Mouse (Mus musculus) lung, adult 2 months (tissue): ENCODE results near the gene Nfkbib.

ENCODE experiments used
- CTCF ChIP-seq: fragments of 200-500 bp; IDR thresholded peaks from 2 replicates; pipeline ENCODE4 v1.5.1; 2011; ENCODE audit warnings: mild to moderate bottlenecking, low read length, control low read depth; ENCODE audit not compliant: insufficient read depth
- POLR2A ChIP-seq: fragments of 200-500 bp; IDR thresholded peaks from 2 replicates; pipeline ENCODE4 v1.6.1; 2011; ENCODE audit warnings: low read depth, mild to moderate bottlenecking, control low read depth, low read length, borderline replicate concordance; ENCODE audit errors: extremely low read depth

DNA sequence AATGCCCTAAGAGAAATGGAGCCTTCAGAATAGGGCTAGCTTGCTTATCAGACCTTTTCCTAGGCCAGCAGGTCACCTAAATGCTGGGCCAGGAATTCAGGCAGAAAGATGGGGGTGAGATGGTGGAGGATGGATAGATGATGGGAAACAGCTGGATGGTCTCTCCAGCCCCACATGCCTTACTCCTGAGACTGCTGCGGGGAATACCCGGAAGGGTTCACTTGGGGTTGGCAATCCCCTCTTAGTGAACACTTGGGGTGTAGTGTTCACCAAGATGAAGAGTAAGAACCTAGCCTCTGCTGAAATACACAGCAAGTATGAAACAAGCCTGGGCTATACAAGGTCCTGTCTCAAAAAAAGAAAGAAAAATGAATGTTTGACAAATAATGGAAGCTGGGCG lies 21.9 kb upstream of the Nfkbib start:
- TF ChIP-seq POLR2A (no peak), CTCF (no peak)
